Mouse (Mus musculus) hindbrain, postnatal 0 days (tissue): ENCODE results near the gene Brap. TPM values are rescaled to one million over a fixed set of nuclear protein-coding genes. Genes with fewer than 3 reads are reported as not detected.

Source experiments
- ATAC-seq: fragments of 200-750 bp; cut with Nextera tagmentation; 2 replicates; pipeline ENCODE4 v1.8.0; 2017; ENCODE audit warnings: mild to moderate bottlenecking, moderate TSS enrichment, moderate library complexity
- DNase-seq: peaks from one replicate; pipeline ENCODE4 v3.0.0-alpha.2; 2015; ENCODE audit warnings: low spot score
- H3K27ac ChIP-seq: fragments of 300-500 bp; sonication (generic); 2 replicates; pipeline ENCODE4 v1.5.1; 2014; ENCODE audit warnings: mild to moderate bottlenecking
- H3K27me3 ChIP-seq: fragments of 300-500 bp; sonication (generic); 2 replicates; pipeline ENCODE4 v1.6.1; 2014; ENCODE audit warnings: low read length, mixed read lengths; ENCODE audit not compliant: insufficient read depth
- H3K36me3 ChIP-seq: fragments of 300-500 bp; sonication (generic); 2 replicates; pipeline ENCODE4 v1.6.1; 2014; ENCODE audit warnings: low read length, mixed read lengths; ENCODE audit not compliant: insufficient read depth
- H3K4me1 ChIP-seq: fragments of 300-500 bp; sonication (generic); 2 replicates; pipeline ENCODE4 v1.6.1; 2014; ENCODE audit warnings: antibody characterized with exemption, low read length, mixed read lengths; ENCODE audit not compliant: insufficient read depth
- H3K4me2 ChIP-seq: fragments of 300-500 bp; sonication (generic); 2 replicates; pipeline ENCODE4 v1.6.1; 2014; ENCODE audit warnings: low read depth, mild to moderate bottlenecking, low read length, moderate library complexity, mixed read lengths
- H3K4me3 ChIP-seq: fragments of 300-500 bp; sonication (generic); 2 replicates; pipeline ENCODE4 v1.5.1; 2014; ENCODE audit warnings: low read length
- H3K9ac ChIP-seq: fragments of 300-500 bp; sonication (generic); replicated peaks from 2 replicates; pipeline ENCODE4 v1.6.1; 2014; ENCODE audit warnings: mild to moderate bottlenecking, low read length, moderate library complexity, mixed read lengths
- H3K9me3 ChIP-seq: fragments of 300-500 bp; sonication (generic); 2 replicates; pipeline ENCODE4 v1.6.1; 2016; ENCODE audit warnings: low read length, mixed read lengths
- CTCF ChIP-seq: IDR thresholded peaks from 2 replicates; pipeline ENCODE4 v1.5.1; 2016; ENCODE audit warnings: antibody characterized with exemption, control low read depth, low read depth
- WGBS: fragments of 180-500 bp; shearing (Covaris S2); extraction: QIAGEN DNeasy Blood & Tissue Kit; methylation state at CpG from one replicate; pipeline ENCODE4 v1.1.7; 2014; 5-methylcytosine and 5-hydroxymethylcytosine counted together
- polyA plus RNA-seq: library from polyadenylated mRNA; unstranded; fragments of >200 nt; fragmentation: Nextera tagmentation; extraction: Ambion mirVana; gene quantifications from 2 replicates; pipeline ENCODE4 v1.2.1, GENCODE M21; 2015
- total RNA-seq: library from RNA; depleted of rRNA; stranded (reverse); fragments of >200 nt; gene quantifications from 2 replicates; pipeline ENCODE4 v1.2.3, GENCODE M21; 2014; rRNA removed

The Brap gene
- total and polyA plus RNA-seq, 2 experiments from 2014 or later: 41.7 to 44.0 TPM

GRCm38 (mm10) chr5:121721841-121722240 is 61.5 kb downstream of the Brap start:
- ATAC-seq (no peak), DNase-seq (no peak)
- H3K36me3 ChIP-seq: no peaks in the 10 kb centered on the region; the same call in 1 of the 2 replicates
- H3K27ac ChIP-seq: no peak overlapping the region
- peaks cover 3% of the 10 kb centered on the region; the same call in 1 of the 2 replicates for H3K4me1 ChIP-seq
- 81% methylated on average over 3 of the region's 3 CpGs for WGBS
- H3K27me3 ChIP-seq: no peaks in the 10 kb centered on the region
- no peaks in the 10 kb centered on the region for H3K9me3 ChIP-seq
- no peak overlapping the region for H3K4me2 ChIP-seq
- no peak overlapping the region for H3K9ac ChIP-seq
- no peak for TF ChIP-seq CTCF
- no peak overlapping the region for H3K4me3 ChIP-seq

DNA sequence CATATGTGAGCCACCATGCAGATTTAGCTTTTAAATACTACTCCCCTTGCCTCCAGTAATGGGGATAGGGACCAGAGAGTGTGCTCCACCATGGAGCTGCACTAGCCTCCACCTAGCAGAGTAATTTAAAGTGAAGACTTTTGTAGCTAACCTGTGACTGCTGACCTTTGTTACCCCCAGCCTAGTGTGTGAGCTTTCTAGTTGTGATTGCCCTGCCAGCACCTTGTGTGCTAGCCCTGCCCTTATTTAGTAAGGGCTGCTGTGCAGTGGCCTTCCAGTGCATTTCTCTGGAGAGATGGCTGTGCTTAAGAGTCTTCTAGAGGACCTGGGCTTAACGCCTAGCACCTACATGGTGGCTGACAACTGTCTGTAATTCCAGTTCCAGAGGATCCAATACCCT is 64.3 kb downstream of the Brap start:
- H3K9me3 ChIP-seq: no peaks in the 10 kb centered on the region
- H3K27me3 ChIP-seq: no peaks in the 10 kb centered on the region
- WGBS: 91% methylated on average over 1 of the region's 1 CpGs
- H3K27ac ChIP-seq: no peak overlapping the region
- no peak for TF ChIP-seq CTCF
- H3K9ac ChIP-seq: no peak overlapping the region
- DNase-seq: no peak
- no peaks in the 10 kb centered on the region; the same call in 1 of the 2 replicates for H3K4me1 ChIP-seq
- ATAC-seq: no peak
- no peak overlapping the region for H3K4me3 ChIP-seq
- no peaks in the 10 kb centered on the region for H3K36me3 ChIP-seq
- no peak overlapping the region for H3K4me2 ChIP-seq

DNA sequence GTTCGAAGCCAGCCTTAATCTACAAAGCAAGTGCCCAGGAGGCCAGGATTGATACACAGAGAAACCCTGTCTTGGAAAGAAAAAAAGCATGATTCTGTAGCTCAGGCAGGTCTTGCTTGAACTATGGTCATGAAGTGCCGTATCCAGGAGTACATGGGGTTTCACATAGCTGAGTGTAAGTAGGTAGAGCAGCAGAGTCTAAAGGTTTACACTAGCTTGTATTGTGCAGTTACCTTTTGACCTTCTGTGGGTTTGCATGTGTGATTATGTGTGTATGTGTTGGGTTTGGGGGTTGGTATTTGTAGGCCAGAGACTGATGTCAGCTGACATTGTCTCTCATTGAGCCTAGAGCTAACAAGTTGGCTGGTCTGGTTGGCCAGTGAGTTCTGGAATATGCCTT is 69.7 kb downstream of the Brap start:
- Histone ChIP-seq H3K36me3 (no peaks in the 10 kb centered on the region), H3K4me2 (no peak overlapping the region), H3K27me3 (no peaks in the 10 kb centered on the region), H3K9me3 (no peaks in the 10 kb centered on the region), H3K9ac (no peak overlapping the region), H3K4me3 (no peak overlapping the region), H3K4me1 (no peaks in the 10 kb centered on the region), H3K27ac (no peak overlapping the region)
- no peak for DNase-seq
- WGBS: 97% methylated on average over 2 of the region's 2 CpGs
- no peak for ATAC-seq
- no peak for TF ChIP-seq CTCF

GRCm38 (mm10) chr5:121736641-121737040 is 76.3 kb downstream of the Brap start:
- no peak overlapping the region for H3K27ac ChIP-seq
- ATAC-seq: no peak
- no peaks in the 10 kb centered on the region for H3K27me3 ChIP-seq
- no peaks in the 10 kb centered on the region for H3K9me3 ChIP-seq
- DNase-seq: no peak
- no peak overlapping the region for H3K9ac ChIP-seq
- H3K4me2 ChIP-seq: no peak overlapping the region
- H3K4me1 ChIP-seq: no peaks in the 10 kb centered on the region
- no peaks in the 10 kb centered on the region for H3K36me3 ChIP-seq
- TF ChIP-seq CTCF: no peak
- H3K4me3 ChIP-seq: no peak overlapping the region
- WGBS: 92% methylated on average over 3 of the region's 3 CpGs

Other genes starting within 250 kb of the Brap start
- gene Tmem116, start 208.7 kb upstream of the Brap start, total RNA-seq: 0.72 and 7.6 TPM in 2 replicates
- gene Tmem116, start 208.7 kb upstream of the Brap start, polyA plus RNA-seq: 2.3 and 2.6 TPM in 2 replicates
- gene Erp29, start 208.1 kb upstream of the Brap start, total RNA-seq: 37.1 and 55.9 TPM in 2 replicates
- gene Erp29, start 208.1 kb upstream of the Brap start, polyA plus RNA-seq: 192 and 196 TPM in 2 replicates
- not detected in 2 replicates for gene Adam1b, start 157.1 kb upstream of the Brap start, total RNA-seq
- gene Adam1b, start 157.1 kb upstream of the Brap start, polyA plus RNA-seq: not detected in 2 replicates
- 8.5 and 14.4 TPM in 2 replicates for gene Adam1a, start 115.1 kb upstream of the Brap start, total RNA-seq
- gene Adam1a, start 115.1 kb upstream of the Brap start, polyA plus RNA-seq: 1.3 and 1.4 TPM in 2 replicates
- not detected in 2 replicates for gene Gm42878, start 115.1 kb upstream of the Brap start, total RNA-seq
- gene Gm42878, start 115.1 kb upstream of the Brap start, polyA plus RNA-seq: not detected in 2 replicates
- gene Mapkapk5, start 114.7 kb upstream of the Brap start, total RNA-seq: 51.0 and 57.6 TPM in 2 replicates
- 43.1 and 46.1 TPM in 2 replicates for gene Mapkapk5, start 114.7 kb upstream of the Brap start, polyA plus RNA-seq
- 87.7 and 106 TPM in 2 replicates for gene Aldh2, start 66.7 kb upstream of the Brap start, total RNA-seq
- 150 and 157 TPM in 2 replicates for gene Aldh2, start 66.7 kb upstream of the Brap start, polyA plus RNA-seq
- 1.7 and 3.7 TPM in 2 replicates for gene Acad12, start 41.6 kb upstream of the Brap start, total RNA-seq
- gene Acad12, start 41.6 kb upstream of the Brap start, polyA plus RNA-seq: 1.6 and 2.2 TPM in 2 replicates
- 0.72 and 5.1 TPM in 2 replicates for gene Acad10, start within 50 bp of the Brap start, total RNA-seq
- 1.2 and 1.4 TPM in 2 replicates for gene Acad10, start within 50 bp of the Brap start, polyA plus RNA-seq
- 86.8 and 118 TPM in 2 replicates for gene Atxn2, start 50.8 kb downstream of the Brap start, total RNA-seq
- 83.5 and 85.9 TPM in 2 replicates for gene Atxn2, start 50.8 kb downstream of the Brap start, polyA plus RNA-seq
- 24.7 and 31.0 TPM in 2 replicates for gene Sh2b3, start 177.1 kb downstream of the Brap start, total RNA-seq
- 6.5 and 6.6 TPM in 2 replicates for gene Sh2b3, start 177.1 kb downstream of the Brap start, polyA plus RNA-seq
- gene Pheta1, start 188.4 kb downstream of the Brap start, total RNA-seq: 48.9 and 52.5 TPM in 2 replicates
- gene Pheta1, start 188.4 kb downstream of the Brap start, polyA plus RNA-seq: 28.0 and 28.3 TPM in 2 replicates